In genomic region chr1:74397919-74398451, GRCm38 (mm10) we compare ENCODE assay signal across 8 mouse cellular contexts. TPM values are rescaled to one million over a fixed set of nuclear protein-coding genes. Genes with fewer than 3 reads are reported as not detected.
DNase-seq lines count a peak whose midpoint lies in the region; ATAC-seq and TF ChIP-seq lines count a peak whose summit lies in the region.

No protein-coding gene starts in this region.

- 6% methylated on average over 11 of the region's 11 CpGs for WGBS in hindbrain, embryonic 15.5 days
- WGBS in limb, embryonic 10.5 days: 5% methylated on average over 11 of the region's 11 CpGs
- 7% methylated on average over 11 of the region's 11 CpGs for WGBS in midbrain, embryonic 10.5 days
- 4% methylated on average over 11 of the region's 11 CpGs for WGBS in small intestine, adult 2 months

- peak overlapping the region; percentile 96 for H3K4me2 ChIP-seq in hindbrain, embryonic 15.5 days

- H3K9me3 ChIP-seq in hindbrain, embryonic 15.5 days: no peaks in the 10 kb centered on the region
- no peaks in the 10 kb centered on the region for H3K9me3 ChIP-seq in limb, embryonic 10.5 days (replicated peaks)
- no peaks in the 10 kb centered on the region for H3K9me3 ChIP-seq in midbrain, embryonic 10.5 days (replicated peaks)

- H3K27me3 ChIP-seq in hindbrain, embryonic 15.5 days: no peaks in the 10 kb centered on the region
- no peaks in the 10 kb centered on the region for H3K27me3 ChIP-seq in limb, embryonic 10.5 days (ENCODE audit: low read depth, poor library complexity, severe bottlenecking)
- H3K27me3 ChIP-seq in midbrain, embryonic 10.5 days (ENCODE audit: low read depth, poor library complexity, severe bottlenecking): no peaks in the 10 kb centered on the region
- no peaks in the 10 kb centered on the region for H3K27me3 ChIP-seq in small intestine, adult 2 months (ENCODE audit: control insufficient read depth, insufficient read depth, low read length)

- H3K36me3 ChIP-seq in hindbrain, embryonic 15.5 days: peaks cover 4% of the 10 kb centered on the region; the same call in 1 of the 2 replicates
- H3K36me3 ChIP-seq in limb, embryonic 10.5 days: peaks cover 29% of the 10 kb centered on the region
- H3K36me3 ChIP-seq in midbrain, embryonic 10.5 days: peaks cover 29% of the 10 kb centered on the region
- peaks cover 18% of the 10 kb centered on the region for H3K36me3 ChIP-seq in small intestine, adult 2 months (ENCODE audit: control insufficient read depth, insufficient read depth, low read length)

- peaks cover 23% of the 10 kb centered on the region for H3K4me1 ChIP-seq in hindbrain, embryonic 15.5 days (replicated peaks)
- H3K4me1 ChIP-seq in limb, embryonic 10.5 days: peaks cover 32% of the 10 kb centered on the region
- peaks cover 34% of the 10 kb centered on the region for H3K4me1 ChIP-seq in midbrain, embryonic 10.5 days
- H3K4me1 ChIP-seq in small intestine, adult 2 months (ENCODE audit: control insufficient read depth, insufficient read depth, insufficient read length, low read length): peaks cover 9% of the 10 kb centered on the region

- H3K9ac ChIP-seq in hindbrain, embryonic 15.5 days: peak overlapping the region; percentile 48; the same call in 1 of the 2 replicates

- DNase-seq in layer of hippocampus, adult 11-12 months (ENCODE audit: low spot score): peak; percentile 73
- no peak for DNase-seq in layer of hippocampus, adult 9-11 months
- DNase-seq in cerebellum, postnatal 25 days: peak; percentile 76 to 86
- DNase-seq in gastrocnemius, adult 18-20 months (ENCODE audit: low spot score): peak; percentile 76
- DNase-seq in limb, embryonic 10.5 days (ENCODE audit: low spot score): peak; percentile 76
- peak; percentile 75 for DNase-seq in midbrain, embryonic 10.5 days (ENCODE audit: low spot score)

- peak overlapping the region; percentile 62 for H3K27ac ChIP-seq in hindbrain, embryonic 15.5 days (replicated peaks)
- peak overlapping the region; percentile 91 for H3K27ac ChIP-seq in limb, embryonic 10.5 days
- H3K27ac ChIP-seq in midbrain, embryonic 10.5 days (replicated peaks): peak overlapping the region; percentile 89
- peak overlapping the region; percentile 96 for H3K27ac ChIP-seq in small intestine, adult 2 months (ENCODE audit: insufficient read depth, low read depth, low read length)

- no peak for ATAC-seq in hindbrain, embryonic 15.5 days (ENCODE audit: low FRiP score, low read depth)

- peak; percentile 63; the same call in 1 of the 2 replicates for TF ChIP-seq CTCF in small intestine, adult 2 months (IDR thresholded peaks at IDR 0.05; ENCODE audit: extremely low read depth, insufficient read length, insufficient replicate concordance, low read depth, low read length)

- H3K4me3 ChIP-seq in hindbrain, embryonic 15.5 days: peak overlapping the region; percentile 55
- H3K4me3 ChIP-seq in limb, embryonic 10.5 days: peak overlapping the region; percentile 56
- H3K4me3 ChIP-seq in midbrain, embryonic 10.5 days: peak overlapping the region; percentile 57
- peak overlapping the region; percentile 59 for H3K4me3 ChIP-seq in small intestine, adult 2 months (ENCODE audit: low read depth, low read length)

- TF ChIP-seq POLR2A in small intestine, adult 2 months (IDR thresholded peaks at IDR 0.05; ENCODE audit: low read depth, low read length): no peak

RNA-seq across cellular contexts. Expression of gene Ctdsp1, which starts 6.7 kb away (rescaled TPM):
- 100 to 1,000 TPM; 107 TPM for total RNA-seq in gastrocnemius, adult 18-20 months (2021)
- 19.3 and 19.5 TPM in 2 replicates for polyA plus RNA-seq in hindbrain, embryonic 15.5 days (2015; fragmentation: Nextera tagmentation; extraction: Ambion mirVana)
- polyA plus RNA-seq in limb, embryonic 10.5 days (2016; fragmentation: Nextera tagmentation; extraction: Ambion mirVana): 50.5 and 61.4 TPM in 2 replicates
- 31.8 and 34.4 TPM in 2 replicates for polyA plus RNA-seq in midbrain, embryonic 10.5 days (2016; fragmentation: Nextera tagmentation; extraction: Ambion mirVana)
- polyA plus RNA-seq in small intestine, adult 2 months (2012; rRNA removed): 58.4 and 177 TPM in 2 replicates

RNA-seq across cellular contexts. Expression of gene Vil1, which starts 11.2 kb away (rescaled TPM):
- total RNA-seq in gastrocnemius, adult 18-20 months (2021): under 1 TPM in 1 of 2 experiments, not detected in 1; 0.11 TPM
- polyA plus RNA-seq in hindbrain, embryonic 15.5 days (2015; fragmentation: Nextera tagmentation; extraction: Ambion mirVana): 0.12 and 0.24 TPM in 2 replicates
- 0.23 and 0.31 TPM in 2 replicates for polyA plus RNA-seq in limb, embryonic 10.5 days (2016; fragmentation: Nextera tagmentation; extraction: Ambion mirVana)
- polyA plus RNA-seq in midbrain, embryonic 10.5 days (2016; fragmentation: Nextera tagmentation; extraction: Ambion mirVana): 0.15 and 0.25 TPM in 2 replicates
- polyA plus RNA-seq in small intestine, adult 2 months (2012; rRNA removed): 198 and 892 TPM in 2 replicates

RNA-seq across cellular contexts. Expression of gene Slc11a1, which starts 23.0 kb away (rescaled TPM):
- 1 to 10 TPM; 3.6 to 8.1 TPM for total RNA-seq in gastrocnemius, adult 18-20 months (2021)
- polyA plus RNA-seq in hindbrain, embryonic 15.5 days (2015; fragmentation: Nextera tagmentation; extraction: Ambion mirVana): 2.9 and 3.4 TPM in 2 replicates
- polyA plus RNA-seq in limb, embryonic 10.5 days (2016; fragmentation: Nextera tagmentation; extraction: Ambion mirVana): 0.69 and 1.2 TPM in 2 replicates
- polyA plus RNA-seq in midbrain, embryonic 10.5 days (2016; fragmentation: Nextera tagmentation; extraction: Ambion mirVana): 1.4 and 2.2 TPM in 2 replicates
- polyA plus RNA-seq in small intestine, adult 2 months (2012; rRNA removed): 12.7 and 17.9 TPM in 2 replicates

RNA-seq across cellular contexts. Expression of gene Catip, which starts 36.1 kb away (rescaled TPM):
- under 1 TPM in 1 of 2 experiments, not detected in 1; 0.11 TPM for total RNA-seq in gastrocnemius, adult 18-20 months (2021)
- polyA plus RNA-seq in hindbrain, embryonic 15.5 days (2015; fragmentation: Nextera tagmentation; extraction: Ambion mirVana): 1.1 and 2.4 TPM in 2 replicates
- 0.29 and 0.38 TPM in 2 replicates for polyA plus RNA-seq in limb, embryonic 10.5 days (2016; fragmentation: Nextera tagmentation; extraction: Ambion mirVana)
- 0.12 and 0.22 TPM in 2 replicates for polyA plus RNA-seq in midbrain, embryonic 10.5 days (2016; fragmentation: Nextera tagmentation; extraction: Ambion mirVana)
- polyA plus RNA-seq in small intestine, adult 2 months (2012; rRNA removed): 0.05 and 0.39 TPM in 2 replicates

Comparison
In these comparisons a context has a peak if more than half of its experiments do, and no peak if none do; other contexts are left out.
1. RNA of gene Vil1, which starts 11.2 kb away (polyA plus RNA-seq): 198 to 892 TPM in small intestine, adult 2 months; 0.23 to 0.31 TPM in limb, embryonic 10.5 days, 0.15 to 0.25 TPM in midbrain, embryonic 10.5 days and 0.12 to 0.24 TPM in hindbrain, embryonic 15.5 days; every median in the first group is over 100 times any median in the second.
2. Peak in every context shown above with its lines, with median percentiles within 50 percentile points of each other: H3K27ac ChIP-seq and H3K4me3 ChIP-seq.